Mouse (Mus musculus): ENCODE data around the gene Ewsr1. TPM values are rescaled to one million over a fixed set of nuclear protein-coding genes. Genes with fewer than 3 reads are reported as not detected.

The Ewsr1 gene
- polyA plus RNA-seq, 1 experiment: 157 TPM

GRCm38 (mm10) chr11:5059704-5060156, 39.3 kb downstream of the Ewsr1 start:
- H3ac ChIP-seq (ENCODE audit: control insufficient read depth, insufficient read length): no peak overlapping the region
- no peak overlapping the region for H3K4me2 ChIP-seq (ENCODE audit: low read depth)
- H3K27me3 ChIP-seq (ENCODE audit: control insufficient read depth, insufficient read depth, insufficient read length): no peaks in the 10 kb centered on the region
- no peak overlapping the region for H3K4me3 ChIP-seq
- TF ChIP-seq TCF3 (IDR thresholded peaks at IDR 0.05; ENCODE audit: insufficient read length, low read depth) (no peak), POLR2AphosphoS2 (IDR thresholded peaks at IDR 0.05; ENCODE audit: insufficient read length, low read depth) (peak; percentile 80), POLR2A (IDR thresholded peaks at IDR 0.05; ENCODE audit: insufficient read length, low read depth) (peak; percentile 35)
- no peaks in the 10 kb centered on the region for H3K36me3 ChIP-seq (ENCODE audit: control insufficient read depth, insufficient read depth)
- H3K79me2 ChIP-seq (ENCODE audit: control insufficient read depth, insufficient read depth): peaks cover 9% of the 10 kb centered on the region

- Histone ChIP-seq H3K4me3 (no peak overlapping the region), H3K4me2 (ENCODE audit: low read depth) (no peak overlapping the region), H3K79me2 (ENCODE audit: control insufficient read depth, insufficient read depth) (peaks cover 5% of the 10 kb centered on the region), H3ac (ENCODE audit: control insufficient read depth, insufficient read length) (no peak overlapping the region), H3K27me3 (ENCODE audit: control insufficient read depth, insufficient read depth, insufficient read length) (no peaks in the 10 kb centered on the region), H3K36me3 (ENCODE audit: control insufficient read depth, insufficient read depth) (no peaks in the 10 kb centered on the region)
- TF ChIP-seq POLR2AphosphoS2 (IDR thresholded peaks at IDR 0.05; ENCODE audit: insufficient read length, low read depth) (no peak), MAX (IDR thresholded peaks at IDR 0.05; ENCODE audit: low read depth) (no peak), MYOD1 (IDR thresholded peaks at IDR 0.05; ENCODE audit: control insufficient read depth in 1 of 3, insufficient read length in 2 of 3, low read depth in 2 of 3) (no peak), SRF (IDR thresholded peaks at IDR 0.05; ENCODE audit: control insufficient read depth, insufficient read length, low read depth) (no peak), CEBPB (IDR thresholded peaks at IDR 0.05; ENCODE audit: insufficient read depth, poor library complexity, severe bottlenecking) (no peak), E2F4 (IDR thresholded peaks at IDR 0.05; ENCODE audit: insufficient read depth) (no peak), USF1 (IDR thresholded peaks at IDR 0.05; ENCODE audit: low read depth) (no peak), TCF3 (IDR thresholded peaks at IDR 0.05; ENCODE audit: insufficient read length, low read depth) (no peak)
These were observed 39.8 kb downstream of the Ewsr1 start for GRCm38 (mm10) chr11:5059230-5059629.

GRCm38 (mm10) chr11:5058783-5059182, 40.3 kb downstream of the Ewsr1 start:
- Histone ChIP-seq H3K27me3 (ENCODE audit: control insufficient read depth, insufficient read depth, insufficient read length) (no peaks in the 10 kb centered on the region), H3K79me2 (ENCODE audit: control insufficient read depth, insufficient read depth) (peaks cover 5% of the 10 kb centered on the region), H3K36me3 (ENCODE audit: control insufficient read depth, insufficient read depth) (no peaks in the 10 kb centered on the region), H3K4me3 (no peak overlapping the region), H3ac (ENCODE audit: control insufficient read depth, insufficient read length) (no peak overlapping the region), H3K4me2 (ENCODE audit: low read depth) (peak overlapping the region; percentile 49)
- TF ChIP-seq MYOD1 (IDR thresholded peaks at IDR 0.05; ENCODE audit: control insufficient read depth in 1 of 3, insufficient read length in 2 of 3, low read depth in 2 of 3): peak in 1 of 3 experiments; percentile 26
- no peak for TF ChIP-seq TCF3 (IDR thresholded peaks at IDR 0.05; ENCODE audit: insufficient read length, low read depth)

GRCm38 (mm10) chr11:5057856-5058641, 41.0 kb downstream of the Ewsr1 start, which contains the start of gene Rasl10a:
TSS of gene Rasl10a (plus strand) at chr11:5058128.
- peak in 1 of 3 experiments; percentile 7 for TF ChIP-seq MYOD1 (IDR thresholded peaks at IDR 0.05; ENCODE audit: control insufficient read depth in 1 of 3, insufficient read length in 2 of 3, low read depth in 2 of 3)
- peak; percentile 70 for TF ChIP-seq POLR2AphosphoS2 (IDR thresholded peaks at IDR 0.05; ENCODE audit: insufficient read length, low read depth)
- TF ChIP-seq USF1 (IDR thresholded peaks at IDR 0.05; ENCODE audit: low read depth): no peak
- TF ChIP-seq REST (IDR thresholded peaks at IDR 0.05; ENCODE audit: insufficient read depth, insufficient read length): no peak
- no peak for TF ChIP-seq TCF3 (IDR thresholded peaks at IDR 0.05; ENCODE audit: insufficient read length, low read depth)
- no peak for TF ChIP-seq CEBPB (IDR thresholded peaks at IDR 0.05; ENCODE audit: insufficient read depth, poor library complexity, severe bottlenecking)
- peaks cover 4% of the 10 kb centered on the region for H3K79me2 ChIP-seq (ENCODE audit: control insufficient read depth, insufficient read depth)
- no peaks in the 10 kb centered on the region for H3K36me3 ChIP-seq (ENCODE audit: control insufficient read depth, insufficient read depth)
- no peak within 1 kb of the TSS for H3K4me3 ChIP-seq
- H3K27me3 ChIP-seq (ENCODE audit: control insufficient read depth, insufficient read depth, insufficient read length): no peaks in the 10 kb centered on the region
- H3K4me2 ChIP-seq (ENCODE audit: low read depth): peak within 1 kb of the TSS; percentile 49
- no peak within 1 kb of the TSS for H3ac ChIP-seq (ENCODE audit: control insufficient read depth, insufficient read length)

GRCm38 (mm10) chr11:5057541-5057855, 41.6 kb downstream of the Ewsr1 start:
- peak overlapping the region; percentile 49 for H3K4me2 ChIP-seq (ENCODE audit: low read depth)
- H3ac ChIP-seq (ENCODE audit: control insufficient read depth, insufficient read length): no peak overlapping the region
- no peaks in the 10 kb centered on the region for H3K36me3 ChIP-seq (ENCODE audit: control insufficient read depth, insufficient read depth)
- H3K27me3 ChIP-seq (ENCODE audit: control insufficient read depth, insufficient read depth, insufficient read length): no peaks in the 10 kb centered on the region
- TF ChIP-seq SRF (IDR thresholded peaks at IDR 0.05; ENCODE audit: control insufficient read depth, insufficient read length, low read depth): no peak
- TF ChIP-seq MAX (IDR thresholded peaks at IDR 0.05; ENCODE audit: low read depth): no peak
- no peak overlapping the region for H3K4me3 ChIP-seq
- no peaks in the 10 kb centered on the region for H3K79me2 ChIP-seq (ENCODE audit: control insufficient read depth, insufficient read depth)

GRCm38 (mm10) chr11:5057064-5057463, 42.0 kb downstream of the Ewsr1 start:
- H3ac ChIP-seq (ENCODE audit: control insufficient read depth, insufficient read length): no peak overlapping the region
- no peaks in the 10 kb centered on the region for H3K79me2 ChIP-seq (ENCODE audit: control insufficient read depth, insufficient read depth)
- H3K4me2 ChIP-seq (ENCODE audit: low read depth): no peak overlapping the region
- H3K4me3 ChIP-seq: no peak overlapping the region
- H3K27me3 ChIP-seq (ENCODE audit: control insufficient read depth, insufficient read depth, insufficient read length): no peaks in the 10 kb centered on the region
- no peaks in the 10 kb centered on the region for H3K36me3 ChIP-seq (ENCODE audit: control insufficient read depth, insufficient read depth)
- TF ChIP-seq USF1 (IDR thresholded peaks at IDR 0.05; ENCODE audit: low read depth) (no peak), CEBPB (IDR thresholded peaks at IDR 0.05; ENCODE audit: insufficient read depth, poor library complexity, severe bottlenecking) (no peak), REST (IDR thresholded peaks at IDR 0.05; ENCODE audit: insufficient read depth, insufficient read length) (no peak), MYOG (IDR thresholded peaks at IDR 0.05; ENCODE audit: control insufficient read depth in 1 of 3, insufficient read depth in 1 of 3, insufficient read length in 2 of 3, low read depth in 2 of 3) (no peak), POLR2AphosphoS2 (IDR thresholded peaks at IDR 0.05; ENCODE audit: insufficient read length, low read depth) (no peak), POLR2A (IDR thresholded peaks at IDR 0.05; ENCODE audit: insufficient read length, low read depth) (no peak), TCF3 (IDR thresholded peaks at IDR 0.05; ENCODE audit: insufficient read length, low read depth) (no peak), MAX (IDR thresholded peaks at IDR 0.05; ENCODE audit: low read depth) (no peak), E2F4 (IDR thresholded peaks at IDR 0.05; ENCODE audit: insufficient read depth) (no peak)
